Mouse (Mus musculus) lung, adult 10 weeks (tissue): ENCODE results near the gene Scd3. TPM values are rescaled to one million over a fixed set of nuclear protein-coding genes. Genes with fewer than 3 reads are reported as not detected.

Source experiments
- polyA plus RNA-seq: library from polyadenylated mRNA; stranded (reverse); fragments of 350-450 nt; fragmentation: Illumina TruSeq; extraction: RNeasy Lipid Tissue Mini Kit (QIAGEN cat#74804); gene quantifications from one replicate; pipeline ENCODE4 v1.2.3, GENCODE M21; 2014; ENCODE audit warnings: low read depth, low replicate concordance; ENCODE audit not compliant: insufficient read depth

Scd3 gene
- 0.46 TPM for polyA plus RNA-seq

DNA sequence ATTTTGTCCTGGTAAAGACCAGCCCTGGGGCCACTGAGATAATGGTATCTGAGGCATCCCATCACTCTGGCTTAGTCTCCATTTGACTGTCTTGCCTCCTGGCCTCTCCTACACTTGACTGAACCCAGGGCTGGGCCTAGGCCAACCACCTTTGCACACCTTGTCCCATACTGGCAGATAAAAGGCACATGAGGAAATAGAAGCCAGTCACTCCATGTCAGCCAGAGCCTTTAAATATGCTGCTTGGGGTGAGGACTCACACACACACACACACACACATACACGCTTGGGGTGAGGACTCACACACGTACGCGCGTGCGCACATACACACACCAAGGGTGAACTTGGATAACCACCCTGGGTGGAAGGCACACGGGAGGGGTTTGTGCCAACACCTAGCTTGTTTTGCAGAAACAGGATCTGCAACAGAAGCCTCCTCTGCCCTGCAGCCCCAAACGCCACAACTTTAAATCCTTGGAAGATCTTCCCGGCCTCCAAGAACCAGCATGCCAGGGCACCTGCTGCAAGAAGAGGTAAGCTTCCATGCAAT is at the start of gene Scd3:
Gene Scd3, plus strand, starts transcription at position 255 of the 550 bp plus-strand sequence.

GRCm38 (mm10) chr19:44192342-44192741 is 10.7 kb upstream of the Scd3 start, which contains the start of gene Pkd2l1:
Gene Pkd2l1 (minus strand): TSS chr19:44192442.

GRCm38 (mm10) chr19:44292941-44293768 is 90.1 kb downstream of the Scd3 start, which contains the start of gene Scd2:
Gene Scd2 (plus strand): TSS chr19:44293674.

Other genes with a start within 250 kb of the Scd3 start
- gene Cpn1, start 216.7 kb upstream of the Scd3 start, polyA plus RNA-seq, result 3.3 TPM
- gene Cyp2c23, start 174.1 kb upstream of the Scd3 start, polyA plus RNA-seq, result 0.35 TPM
- 13.9 TPM for gene Erlin1, start 133.5 kb upstream of the Scd3 start, polyA plus RNA-seq
- 21.9 TPM for gene Chuk, start 95.8 kb upstream of the Scd3 start, polyA plus RNA-seq
- 9.9 TPM for gene Cwf19l1, start 67.4 kb upstream of the Scd3 start, polyA plus RNA-seq
- 48.7 TPM for gene Bloc1s2, start 56.8 kb upstream of the Scd3 start, polyA plus RNA-seq
- not detected for gene Pkd2l1, start 10.8 kb upstream of the Scd3 start, polyA plus RNA-seq
- 139 TPM for gene Scd2, start 90.4 kb downstream of the Scd3 start, polyA plus RNA-seq
- gene Scd4, start 129.8 kb downstream of the Scd3 start, polyA plus RNA-seq, result 0.59 TPM
- 473 TPM for gene Scd1, start 204.6 kb downstream of the Scd3 start, polyA plus RNA-seq